Mouse (Mus musculus): Measurements from ENCODE around the gene Il1rl1. TPM values are rescaled to one million over a fixed set of nuclear protein-coding genes. Genes with fewer than 3 reads are reported as not detected.
A peak's percentile ranks its signal among the peaks of the same experiment; 100 is the strongest.

Gene Il1rl1
- polyA plus RNA-seq (2012; rRNA removed): 0.04 and 0.08 TPM in 2 replicates

DNA sequence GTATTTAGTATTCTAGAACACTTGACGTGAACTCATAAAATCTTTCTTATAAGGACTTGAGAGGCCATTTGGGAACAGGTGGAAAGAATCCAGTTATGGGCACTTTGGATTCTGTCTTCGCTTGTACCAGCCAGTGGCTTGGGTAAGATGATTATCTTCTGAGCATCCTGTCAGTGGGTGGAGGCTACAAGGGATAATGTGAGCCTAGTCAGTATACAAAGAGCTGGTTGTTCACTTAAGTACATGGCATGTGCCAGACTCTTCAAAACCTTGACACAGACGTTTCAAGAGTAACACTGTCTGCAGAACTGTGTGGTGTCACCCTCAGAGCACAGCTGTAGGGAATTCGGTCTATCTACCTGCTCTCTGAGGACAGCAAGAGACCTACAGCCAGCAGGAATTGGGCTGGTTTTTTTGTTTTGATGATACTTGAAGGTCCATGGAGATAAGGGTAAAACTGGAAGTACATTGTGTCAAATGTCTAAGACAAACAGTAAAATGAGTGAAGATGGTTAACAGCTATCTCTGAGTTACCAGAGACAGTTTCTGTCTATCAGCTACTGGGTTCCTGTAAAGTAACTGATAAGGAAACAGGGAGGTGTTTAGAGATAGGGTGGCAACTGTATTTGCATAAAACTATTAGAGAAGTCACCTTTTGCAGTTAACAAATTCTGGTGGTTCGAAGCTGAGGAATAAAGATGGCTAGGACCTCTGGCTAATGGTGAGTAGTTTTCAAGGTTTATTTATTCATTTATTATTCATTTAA lies at the start of gene Il1rl1:
Gene Il1rl1 (plus strand): TSS at position 661 of the 766 bp plus-strand sequence.
- no peaks in the 10 kb centered on the region for H3K4me1 ChIP-seq (ENCODE audit: control insufficient read depth, insufficient read depth, low read length)
- no peaks in the 10 kb centered on the region for H3K27me3 ChIP-seq (ENCODE audit: control insufficient read depth, insufficient read depth, low read length)
- H3K36me3 ChIP-seq (ENCODE audit: control insufficient read depth, insufficient read depth, low read length): no peaks in the 10 kb centered on the region
- H3K4me3 ChIP-seq (ENCODE audit: control insufficient read depth, low read depth, low read length): no peak within 1 kb of the TSS
- TF ChIP-seq CTCF (IDR thresholded peaks at IDR 0.05; ENCODE audit: control insufficient read depth, insufficient read depth, insufficient replicate concordance, low read depth, low read length): no peak
- no peak for TF ChIP-seq POLR2A (IDR thresholded peaks at IDR 0.05; ENCODE audit: control insufficient read depth, low read depth, low read length)
- H3K27ac ChIP-seq (ENCODE audit: control insufficient read depth, insufficient read depth, low read depth, low read length): no peak within 1 kb of the TSS

- TF ChIP-seq CTCF (IDR thresholded peaks at IDR 0.05; ENCODE audit: control insufficient read depth, insufficient read depth, insufficient replicate concordance, low read depth, low read length) (peak; percentile 13; the same call in 1 of the 2 replicates), POLR2A (IDR thresholded peaks at IDR 0.05; ENCODE audit: control insufficient read depth, low read depth, low read length) (no peak)
- H3K27ac ChIP-seq (ENCODE audit: control insufficient read depth, insufficient read depth, low read depth, low read length): no peak overlapping the region
- no peaks in the 10 kb centered on the region for H3K36me3 ChIP-seq (ENCODE audit: control insufficient read depth, insufficient read depth, low read length)
- no peaks in the 10 kb centered on the region for H3K27me3 ChIP-seq (ENCODE audit: control insufficient read depth, insufficient read depth, low read length)
- peaks cover 9% of the 10 kb centered on the region for H3K4me1 ChIP-seq (ENCODE audit: control insufficient read depth, insufficient read depth, low read length)
- H3K4me3 ChIP-seq (ENCODE audit: control insufficient read depth, low read depth, low read length): no peak overlapping the region
Measured at GRCm38 (mm10) chr1:40380111-40380510, 49.3 kb upstream of the Il1rl1 start.

DNA sequence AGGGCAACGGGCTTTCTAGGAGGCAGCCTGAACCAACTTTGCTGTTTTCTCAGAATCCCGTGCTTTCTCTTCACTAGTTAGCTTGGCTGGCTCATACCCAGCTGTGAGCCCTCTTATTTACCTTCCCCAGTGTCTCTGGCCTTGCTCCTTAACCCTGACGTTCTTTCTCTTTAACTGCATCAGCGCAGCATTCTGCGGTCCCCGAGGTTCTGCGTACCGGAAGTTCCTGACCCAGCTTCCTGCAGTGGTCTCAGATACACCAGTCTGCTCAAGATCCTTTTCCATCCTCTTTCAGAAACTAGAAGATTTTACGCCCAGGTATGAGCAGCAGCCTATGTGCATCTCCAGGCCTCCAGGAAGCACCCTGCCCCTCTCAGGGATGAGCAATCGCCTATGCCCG lies 48.4 kb upstream of the Il1rl1 start:
- H3K27ac ChIP-seq (ENCODE audit: control insufficient read depth, insufficient read depth, low read depth, low read length): no peak overlapping the region
- H3K4me3 ChIP-seq (ENCODE audit: control insufficient read depth, low read depth, low read length): peak overlapping the region; percentile 39
- no peaks in the 10 kb centered on the region for H3K36me3 ChIP-seq (ENCODE audit: control insufficient read depth, insufficient read depth, low read length)
- no peak for TF ChIP-seq CTCF (IDR thresholded peaks at IDR 0.05; ENCODE audit: control insufficient read depth, insufficient read depth, insufficient replicate concordance, low read depth, low read length)
- no peaks in the 10 kb centered on the region for H3K27me3 ChIP-seq (ENCODE audit: control insufficient read depth, insufficient read depth, low read length)
- H3K4me1 ChIP-seq (ENCODE audit: control insufficient read depth, insufficient read depth, low read length): peaks cover 8% of the 10 kb centered on the region

DNA sequence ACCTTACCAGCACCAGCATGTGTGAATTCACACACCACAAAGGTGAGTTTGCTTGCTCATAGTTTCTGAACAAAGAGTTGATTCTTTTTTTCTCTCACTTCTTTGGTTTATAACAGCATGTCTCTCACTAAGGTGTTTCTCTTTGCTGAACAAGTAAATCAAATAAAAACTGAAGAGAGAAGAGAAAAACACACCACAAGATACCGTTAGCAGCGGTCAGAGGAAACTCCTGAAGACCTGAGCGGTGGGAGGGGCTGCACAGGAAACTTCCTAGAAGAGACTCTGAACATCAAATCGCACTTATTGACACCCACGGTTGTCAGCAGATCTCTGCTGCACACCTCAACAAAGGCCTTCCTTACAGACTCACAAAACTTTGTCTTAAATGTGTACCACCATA lies 46.5 kb upstream of the Il1rl1 start:
- Histone ChIP-seq H3K27me3 (ENCODE audit: control insufficient read depth, insufficient read depth, low read length) (no peaks in the 10 kb centered on the region), H3K27ac (ENCODE audit: control insufficient read depth, insufficient read depth, low read depth, low read length) (no peak overlapping the region), H3K36me3 (ENCODE audit: control insufficient read depth, insufficient read depth, low read length) (no peaks in the 10 kb centered on the region), H3K4me1 (ENCODE audit: control insufficient read depth, insufficient read depth, low read length) (peaks cover 8% of the 10 kb centered on the region), H3K4me3 (ENCODE audit: control insufficient read depth, low read depth, low read length) (no peak overlapping the region)
- TF ChIP-seq POLR2A (IDR thresholded peaks at IDR 0.05; ENCODE audit: control insufficient read depth, low read depth, low read length) (no peak), CTCF (IDR thresholded peaks at IDR 0.05; ENCODE audit: control insufficient read depth, insufficient read depth, insufficient replicate concordance, low read depth, low read length) (no peak)

GRCm38 (mm10) chr1:40384931-40385545 lies 44.3 kb upstream of the Il1rl1 start:
- TF ChIP-seq POLR2A (IDR thresholded peaks at IDR 0.05; ENCODE audit: control insufficient read depth, low read depth, low read length): no peak
- TF ChIP-seq CTCF (IDR thresholded peaks at IDR 0.05; ENCODE audit: control insufficient read depth, insufficient read depth, insufficient replicate concordance, low read depth, low read length): no peak
- no peak overlapping the region for H3K4me3 ChIP-seq (ENCODE audit: control insufficient read depth, low read depth, low read length)
- peaks cover 8% of the 10 kb centered on the region for H3K4me1 ChIP-seq (ENCODE audit: control insufficient read depth, insufficient read depth, low read length)
- H3K36me3 ChIP-seq (ENCODE audit: control insufficient read depth, insufficient read depth, low read length): no peaks in the 10 kb centered on the region
- no peak overlapping the region for H3K27ac ChIP-seq (ENCODE audit: control insufficient read depth, insufficient read depth, low read depth, low read length)
- no peaks in the 10 kb centered on the region for H3K27me3 ChIP-seq (ENCODE audit: control insufficient read depth, insufficient read depth, low read length)

GRCm38 (mm10) chr1:40391374-40391773 lies 38.0 kb upstream of the Il1rl1 start:
- Histone ChIP-seq H3K27me3 (ENCODE audit: control insufficient read depth, insufficient read depth, low read length) (no peaks in the 10 kb centered on the region), H3K27ac (ENCODE audit: control insufficient read depth, insufficient read depth, low read depth, low read length) (no peak overlapping the region), H3K4me3 (ENCODE audit: control insufficient read depth, low read depth, low read length) (no peak overlapping the region), H3K36me3 (ENCODE audit: control insufficient read depth, insufficient read depth, low read length) (no peaks in the 10 kb centered on the region), H3K4me1 (ENCODE audit: control insufficient read depth, insufficient read depth, low read length) (no peaks in the 10 kb centered on the region)
- TF ChIP-seq CTCF (IDR thresholded peaks at IDR 0.05; ENCODE audit: control insufficient read depth, insufficient read depth, insufficient replicate concordance, low read depth, low read length) (no peak), POLR2A (IDR thresholded peaks at IDR 0.05; ENCODE audit: control insufficient read depth, low read depth, low read length) (no peak)

DNA sequence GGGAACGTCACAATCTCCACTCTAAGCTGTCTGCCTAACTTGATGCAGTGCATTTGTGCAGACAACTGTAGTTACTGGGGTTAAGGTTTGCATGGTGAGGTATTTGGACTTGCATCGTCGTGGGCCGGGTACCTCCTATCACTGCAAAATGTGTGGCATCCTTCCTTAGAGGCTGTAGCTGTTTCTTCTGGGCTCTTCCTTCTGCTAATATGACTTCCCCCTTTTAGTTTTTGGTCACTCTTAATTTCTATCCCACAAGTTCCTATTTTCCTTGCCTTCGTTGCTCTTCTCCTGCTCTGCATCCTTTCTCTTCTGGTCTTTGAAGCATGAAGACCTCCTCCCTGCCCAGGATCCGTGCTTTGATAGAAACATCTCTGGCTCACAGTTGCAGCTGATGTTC lies 36.8 kb upstream of the Il1rl1 start:
- H3K27ac ChIP-seq (ENCODE audit: control insufficient read depth, insufficient read depth, low read depth, low read length): no peak overlapping the region
- no peaks in the 10 kb centered on the region for H3K36me3 ChIP-seq (ENCODE audit: control insufficient read depth, insufficient read depth, low read length)
- no peaks in the 10 kb centered on the region for H3K4me1 ChIP-seq (ENCODE audit: control insufficient read depth, insufficient read depth, low read length)
- H3K27me3 ChIP-seq (ENCODE audit: control insufficient read depth, insufficient read depth, low read length): no peaks in the 10 kb centered on the region
- TF ChIP-seq POLR2A (IDR thresholded peaks at IDR 0.05; ENCODE audit: control insufficient read depth, low read depth, low read length) (no peak), CTCF (IDR thresholded peaks at IDR 0.05; ENCODE audit: control insufficient read depth, insufficient read depth, insufficient replicate concordance, low read depth, low read length) (no peak)
- no peak overlapping the region for H3K4me3 ChIP-seq (ENCODE audit: control insufficient read depth, low read depth, low read length)

All from testis, adult 2 months (tissue).